Mouse (Mus musculus): ENCODE results near the gene Ear10. TPM values are rescaled to one million over a fixed set of nuclear protein-coding genes. Genes with fewer than 3 reads are reported as not detected.
"Not testable (repeated sequence)": the region's sequence is repeated elsewhere in the genome, so short reads cannot be mapped to it uniquely, and the experiment has no call there.

Gene Ear10
- not detected in 2 replicates for polyA plus RNA-seq (2016; fragmentation: Nextera tagmentation; extraction: Ambion mirVana)

DNA sequence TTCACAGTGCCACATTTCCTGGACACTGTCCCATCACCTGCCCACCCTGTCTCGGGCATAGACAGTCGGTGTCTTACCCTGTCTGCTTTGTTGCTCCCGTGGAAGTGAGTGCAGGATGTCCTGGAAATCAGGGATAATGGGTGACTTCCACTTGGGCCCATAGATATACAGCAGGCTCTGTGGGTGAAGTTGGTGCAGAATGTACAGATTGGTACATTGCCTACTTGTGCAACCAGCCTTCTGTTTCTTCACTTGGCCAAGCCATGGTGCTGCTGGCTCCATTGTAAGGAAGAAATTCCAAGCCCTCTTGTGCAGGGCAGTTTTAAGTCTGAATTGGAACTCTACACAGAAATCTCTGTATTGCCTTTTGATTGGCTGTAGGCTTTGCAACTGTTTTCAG, at the start of gene Ear10:
Gene Ear10, minus strand, starts transcription at position 101 of the 400 bp plus-strand sequence.
- DNase-seq (ENCODE audit: low spot score); H3K9me3 ChIP-seq; H3K4me3 ChIP-seq; H3K4me1 ChIP-seq (replicated peaks); H3K27ac ChIP-seq; H3K27me3 ChIP-seq (ENCODE audit: insufficient read depth, poor library complexity, severe bottlenecking); H3K36me3 ChIP-seq: not testable (repeated sequence)
- 90% methylated on average over 3 of the region's 3 CpGs for WGBS

DNA sequence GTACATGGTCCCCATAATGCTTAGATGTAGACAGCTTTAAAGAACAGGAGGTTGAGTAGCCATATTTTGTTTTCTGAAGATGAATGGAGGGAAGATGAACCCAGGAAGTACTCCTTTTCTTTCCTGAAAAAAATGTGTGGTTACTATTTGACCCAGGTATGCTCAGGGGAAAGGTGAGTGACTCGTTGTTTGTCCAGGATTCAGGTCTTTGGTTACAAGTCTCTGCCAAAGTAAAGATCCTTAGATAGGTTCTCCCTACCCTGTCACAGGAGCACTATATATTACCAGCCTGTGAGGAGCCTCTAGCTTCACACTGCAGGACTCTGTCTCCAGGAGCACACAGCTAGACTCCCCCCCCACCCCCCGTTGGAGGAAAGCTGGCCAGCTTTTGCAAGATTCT, 33.4 kb upstream of the Ear10 start, which contains the start of gene Ang5:
Gene Ang5, plus strand, starts transcription at position 301 of the 400 bp plus-strand sequence.
- not testable (repeated sequence) for H3K36me3 ChIP-seq; H3K4me3 ChIP-seq; H3K27ac ChIP-seq; H3K27me3 ChIP-seq (ENCODE audit: insufficient read depth, poor library complexity, severe bottlenecking); DNase-seq (ENCODE audit: low spot score); H3K9me3 ChIP-seq; H3K4me1 ChIP-seq (replicated peaks)
- WGBS = no CpG with 5 or more reads among the region's 2 CpGs

- not testable (repeated sequence) for H3K4me1 ChIP-seq (replicated peaks)
- WGBS = no CpG with 5 or more reads among the region's 1 CpGs
Measured at GRCm38 (mm10) chr14:43955074-43955473, 31.7 kb upstream of the Ear10 start.

GRCm38 (mm10) chr14:43953382-43953781, 30.0 kb upstream of the Ear10 start:
- not testable (repeated sequence) for H3K4me3 ChIP-seq; H3K27me3 ChIP-seq (ENCODE audit: insufficient read depth, poor library complexity, severe bottlenecking); DNase-seq (ENCODE audit: low spot score); H3K36me3 ChIP-seq; H3K4me1 ChIP-seq (replicated peaks); H3K9me3 ChIP-seq; H3K27ac ChIP-seq
- 75% methylated on average over 2 of the region's 2 CpGs for WGBS

More at GRCm38 (mm10) chr14:43955074-43955473, 31.7 kb upstream of the Ear10 start:
- DNase-seq (ENCODE audit: low spot score); H3K27ac ChIP-seq; H3K27me3 ChIP-seq (ENCODE audit: insufficient read depth, poor library complexity, severe bottlenecking); H3K9me3 ChIP-seq; H3K36me3 ChIP-seq; H3K4me3 ChIP-seq: not testable (repeated sequence)

DNA sequence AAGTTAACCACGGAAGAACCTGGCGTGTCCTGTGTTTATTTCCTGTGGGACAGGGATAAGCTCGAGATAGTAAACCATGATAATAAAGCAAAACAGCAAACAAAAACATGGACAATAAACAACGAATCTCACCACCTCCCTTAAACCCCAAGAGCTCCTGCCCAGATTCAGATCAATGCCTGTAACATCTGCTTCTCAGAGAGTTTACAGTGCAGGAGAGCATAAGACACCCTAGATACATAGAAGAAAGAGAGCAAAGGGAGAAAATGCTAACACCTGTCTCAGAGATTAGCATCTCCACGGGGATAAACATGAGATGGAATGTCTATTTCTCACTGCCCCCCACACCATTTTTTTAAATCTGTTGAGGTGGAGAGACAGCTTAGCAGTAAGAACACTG, 10.0 kb upstream of the Ear10 start:
- H3K27me3 ChIP-seq (ENCODE audit: insufficient read depth, poor library complexity, severe bottlenecking); H3K27ac ChIP-seq; DNase-seq (ENCODE audit: low spot score); H3K4me1 ChIP-seq (replicated peaks); H3K4me3 ChIP-seq; H3K36me3 ChIP-seq; H3K9me3 ChIP-seq: not testable (repeated sequence)
- WGBS = 57% methylated on average over 5 of the region's 5 CpGs

- H3K4me3 ChIP-seq; H3K27ac ChIP-seq; H3K36me3 ChIP-seq; H3K27me3 ChIP-seq (ENCODE audit: insufficient read depth, poor library complexity, severe bottlenecking); H3K9me3 ChIP-seq; H3K4me1 ChIP-seq (replicated peaks): not testable (repeated sequence)
- WGBS = 20% methylated on average over 8 of the region's 8 CpGs
- peak; percentile 54 for DNase-seq (ENCODE audit: low spot score)
Measured at GRCm38 (mm10) chr14:43932991-43933390, 9.6 kb upstream of the Ear10 start.

DNA sequence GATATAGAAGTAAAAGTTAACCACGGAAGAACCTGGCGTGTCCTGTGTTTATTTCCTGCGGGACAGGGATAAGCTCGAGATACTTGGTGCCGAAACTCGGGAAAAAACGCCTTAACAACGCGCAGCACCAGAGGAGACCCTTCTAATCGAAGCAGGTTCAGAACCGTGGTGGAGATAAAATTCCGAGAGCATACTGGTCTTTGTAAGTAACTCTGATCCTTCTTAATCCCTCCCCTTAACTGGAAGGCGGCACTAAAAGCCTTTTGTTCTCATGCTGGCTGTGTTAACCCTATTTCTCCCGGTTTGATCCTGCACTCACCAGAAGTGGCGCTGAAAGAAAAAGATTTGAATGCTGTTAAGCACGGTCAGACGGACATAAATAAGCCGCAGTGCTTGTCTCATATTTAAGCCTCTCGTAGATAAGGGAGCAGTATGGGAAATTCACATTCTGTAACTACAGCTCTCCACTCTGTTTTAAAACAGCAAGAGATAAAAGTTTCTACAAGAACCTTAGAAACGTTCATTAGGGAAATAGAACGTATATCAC, 2.1 kb upstream of the Ear10 start:
- not testable (repeated sequence) for H3K36me3 ChIP-seq; H3K9me3 ChIP-seq; H3K27me3 ChIP-seq (ENCODE audit: insufficient read depth, poor library complexity, severe bottlenecking); H3K4me1 ChIP-seq (replicated peaks)
- peak overlapping the region; percentile 91 for H3K27ac ChIP-seq
- WGBS = 3% methylated on average over 21 of the region's 21 CpGs
- peak; percentile 63 for DNase-seq (ENCODE audit: low spot score)
- H3K4me3 ChIP-seq = peak overlapping the region; percentile 56

- not testable (repeated sequence) for H3K36me3 ChIP-seq; H3K9me3 ChIP-seq; H3K4me1 ChIP-seq (replicated peaks); H3K27me3 ChIP-seq (ENCODE audit: insufficient read depth, poor library complexity, severe bottlenecking)
- Histone ChIP-seq H3K4me3 (peak within 1 kb of the TSS; percentile 56), H3K27ac (peak within 1 kb of the TSS; percentile 91)
- 9% methylated on average over 10 of the region's 10 CpGs for WGBS
- DNase-seq (ENCODE audit: low spot score) = peak; percentile 85
Measured at GRCm38 (mm10) chr14:43924688-43925403, 1.5 kb upstream of the Ear10 start, which contains the start of gene Gm8113. Gene Gm8113 (plus strand): TSS chr14:43925390.

DNA sequence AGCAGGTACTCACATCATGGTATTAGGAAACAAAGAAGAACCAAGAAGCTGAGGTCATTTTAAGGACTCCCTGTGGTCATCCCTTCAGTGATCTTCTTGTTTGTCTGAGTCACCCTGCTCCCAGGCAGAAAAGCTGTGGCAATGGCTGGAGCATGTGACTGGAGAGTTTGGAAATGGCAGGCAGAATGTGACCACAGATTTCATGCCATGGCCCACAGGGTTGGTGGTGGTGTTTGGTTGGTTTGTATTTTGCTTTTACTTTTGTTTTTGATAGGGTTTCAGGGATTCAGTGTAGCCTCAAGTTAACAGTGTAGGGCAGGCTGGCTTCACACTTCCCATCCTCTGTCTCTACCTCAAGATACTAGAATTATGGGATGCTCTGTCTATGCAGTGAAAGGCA, 5.1 kb downstream of the Ear10 start:
- not testable (repeated sequence) for H3K4me1 ChIP-seq (replicated peaks); H3K4me3 ChIP-seq; H3K27me3 ChIP-seq (ENCODE audit: insufficient read depth, poor library complexity, severe bottlenecking); H3K9me3 ChIP-seq; DNase-seq (ENCODE audit: low spot score); H3K27ac ChIP-seq; H3K36me3 ChIP-seq

GRCm38 (mm10) chr14:43898577-43898976, 24.8 kb downstream of the Ear10 start:
- H3K4me1 ChIP-seq (replicated peaks); H3K36me3 ChIP-seq; H3K27me3 ChIP-seq (ENCODE audit: insufficient read depth, poor library complexity, severe bottlenecking); DNase-seq (ENCODE audit: low spot score); H3K27ac ChIP-seq; H3K9me3 ChIP-seq; H3K4me3 ChIP-seq: not testable (repeated sequence)
- 84% methylated on average over 3 of the region's 3 CpGs for WGBS

- not testable (repeated sequence) for DNase-seq (ENCODE audit: low spot score)
- WGBS = 33% methylated on average over 2 of the region's 2 CpGs
Measured at GRCm38 (mm10) chr14:43895357-43895756, 28.0 kb downstream of the Ear10 start.

DNA sequence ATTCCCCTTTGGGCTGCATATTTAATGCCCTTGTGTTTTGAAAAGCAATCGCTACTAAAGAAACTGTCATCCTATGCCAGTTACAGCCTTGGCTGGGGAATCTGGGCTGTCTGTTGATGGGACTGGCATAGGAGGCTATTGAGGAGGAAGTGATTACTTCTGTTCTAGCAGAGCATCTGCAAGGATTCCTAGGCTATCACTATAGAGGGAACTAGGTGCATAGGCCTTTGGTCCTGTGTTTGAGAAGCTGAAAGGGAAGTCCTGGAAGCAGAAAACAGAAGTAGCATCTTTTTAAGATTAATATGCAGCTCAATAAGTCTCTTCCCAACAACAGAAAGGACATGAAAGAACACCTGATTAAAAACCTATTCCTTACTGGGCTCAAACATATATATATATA, 32.1 kb downstream of the Ear10 start:
- not testable (repeated sequence) for H3K9me3 ChIP-seq; H3K4me1 ChIP-seq (replicated peaks); H3K4me3 ChIP-seq; H3K36me3 ChIP-seq; DNase-seq (ENCODE audit: low spot score); H3K27me3 ChIP-seq (ENCODE audit: insufficient read depth, poor library complexity, severe bottlenecking); H3K27ac ChIP-seq
- 92% methylated on average over 1 of the region's 1 CpGs for WGBS

More at GRCm38 (mm10) chr14:43895357-43895756, 28.0 kb downstream of the Ear10 start:
- H3K36me3 ChIP-seq; H3K27me3 ChIP-seq (ENCODE audit: insufficient read depth, poor library complexity, severe bottlenecking); H3K9me3 ChIP-seq; H3K27ac ChIP-seq; H3K4me1 ChIP-seq (replicated peaks); H3K4me3 ChIP-seq: not testable (repeated sequence)

DNA sequence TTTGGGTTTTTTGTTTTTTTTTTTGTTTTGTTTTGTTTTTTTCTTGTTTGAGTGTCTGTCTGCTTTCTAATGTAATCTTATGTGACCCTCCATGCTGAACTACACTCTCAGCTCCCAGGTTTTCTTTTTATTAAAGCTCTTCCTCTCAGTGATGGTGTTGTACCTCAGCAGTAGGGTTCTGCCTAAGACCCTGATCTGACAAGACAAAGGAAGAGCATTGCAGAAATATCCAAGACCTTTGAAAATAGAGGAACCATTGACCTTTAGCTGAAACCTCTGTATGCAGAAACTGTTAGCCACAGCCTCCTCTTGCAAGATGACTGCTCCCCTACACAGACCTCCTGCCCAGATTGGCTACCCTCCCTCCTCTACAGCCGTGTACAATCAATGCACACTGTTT, 37.1 kb downstream of the Ear10 start:
- not testable (repeated sequence) for H3K36me3 ChIP-seq

More for the DNA sequence above, 37.1 kb downstream of the Ear10 start:
- H3K27ac ChIP-seq; H3K4me1 ChIP-seq (replicated peaks); H3K9me3 ChIP-seq; DNase-seq (ENCODE audit: low spot score); H3K4me3 ChIP-seq; H3K27me3 ChIP-seq (ENCODE audit: insufficient read depth, poor library complexity, severe bottlenecking): not testable (repeated sequence)
- 62% methylated on average over 1 of the region's 1 CpGs for WGBS
